In the genomic region with DNA sequence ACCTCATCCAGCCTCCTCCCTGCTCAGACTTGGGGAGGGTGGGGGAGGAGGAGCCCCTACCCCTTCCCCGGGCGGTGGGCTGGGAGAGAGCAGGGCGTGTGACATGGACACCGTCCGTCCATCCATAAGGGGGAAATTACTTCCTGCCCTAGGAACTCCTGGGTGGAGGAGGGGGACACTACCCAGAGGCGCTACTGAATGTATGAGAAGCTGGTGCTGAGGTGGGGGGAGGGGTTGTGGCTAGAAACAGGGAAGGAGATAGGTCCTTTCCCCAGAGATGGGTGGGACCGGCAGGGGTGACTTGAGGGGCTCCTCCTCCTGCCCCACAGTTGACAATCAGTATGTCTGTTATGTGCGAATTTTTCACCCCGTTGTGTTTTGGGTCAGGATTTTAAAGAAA, we compare ENCODE assay signal across 9 mouse cellular contexts. TPM values are rescaled to one million over a fixed set of nuclear protein-coding genes. Genes with fewer than 3 reads are reported as not detected.
DNase-seq lines count a peak whose midpoint lies in the region; ATAC-seq and TF ChIP-seq lines count a peak whose summit lies in the region.
"Had no signal": no experiment of that assay in that cellular context is flagged by ENCODE, and none has a peak within 500 bp of the region (broad histone marks: within the 10 kb centered on the region; RNA-seq: fewer than 3 reads in every experiment).

No protein-coding gene starts in this region.

- no peak overlapping the region; the same call in 1 of the 2 replicates for H3K27ac ChIP-seq in MEL (ENCODE audit: control insufficient read depth, low read depth, low read length)
- H3K27ac ChIP-seq in embryonic facial prominence, embryonic 11.5 days (replicated peaks; ENCODE audit: low read depth, low read length), result no peak overlapping the region
- peak overlapping the region; percentile 95 for H3K27ac ChIP-seq in heart, embryonic 15.5 days
- H3K27ac ChIP-seq in limb, embryonic 12.5 days, result no peak overlapping the region
- H3K27ac ChIP-seq in midbrain, postnatal 0 days (ENCODE audit: low read depth, low read length), result no peak overlapping the region; the same call in 1 of the 2 replicates

- no peak for TF ChIP-seq POLR2A in MEL (IDR thresholded peaks at IDR 0.05; ENCODE audit: control insufficient read depth in 1 of 2, insufficient read depth in 1 of 2, low read depth in 1 of 2, low read length in 2 of 2, poor library complexity in 1 of 2)

- TF ChIP-seq RAD21 in MEL (IDR thresholded peaks at IDR 0.05; ENCODE audit: low read depth, low read length), result no peak

- no peaks in the 10 kb centered on the region for H3K27me3 ChIP-seq in MEL (ENCODE audit: control insufficient read depth in 1 of 2, insufficient read depth in 2 of 2, low read length in 2 of 2)
- H3K27me3 ChIP-seq in embryonic facial prominence, embryonic 11.5 days (ENCODE audit: control insufficient read depth, insufficient read depth, low read length), result no peaks in the 10 kb centered on the region
- H3K27me3 ChIP-seq in heart, embryonic 15.5 days, result no peaks in the 10 kb centered on the region
- no peaks in the 10 kb centered on the region for H3K27me3 ChIP-seq in limb, embryonic 12.5 days
- no peaks in the 10 kb centered on the region for H3K27me3 ChIP-seq in midbrain, postnatal 0 days (ENCODE audit: insufficient read depth, low read length)
- H3K27me3 ChIP-seq: CH12.LX had no signal

- H3K4me3 ChIP-seq in MEL (ENCODE audit: control insufficient read depth in 1 of 2, insufficient read depth in 1 of 2, low read depth in 2 of 2, low read length in 2 of 2), result no peak overlapping the region
- H3K4me3 ChIP-seq in embryonic facial prominence, embryonic 11.5 days (ENCODE audit: low read depth, low read length), result no peak overlapping the region
- peak overlapping the region; percentile 42; the same call in 1 of the 2 replicates for H3K4me3 ChIP-seq in heart, embryonic 15.5 days
- H3K4me3 ChIP-seq in limb, embryonic 12.5 days (replicated peaks), result no peak overlapping the region
- no peak overlapping the region for H3K4me3 ChIP-seq in midbrain, postnatal 0 days (ENCODE audit: low read depth, low read length)

- 14% methylated on average over 9 of the region's 9 CpGs for WGBS in embryonic facial prominence, embryonic 11.5 days
- WGBS in heart, embryonic 15.5 days, result 17% methylated on average over 9 of the region's 9 CpGs
- 11% methylated on average over 8 of the region's 9 CpGs for WGBS in limb, embryonic 12.5 days
- 30% methylated on average over 9 of the region's 9 CpGs for WGBS in midbrain, postnatal 0 days

- ATAC-seq in embryonic facial prominence, embryonic 11.5 days (replicated peaks; ENCODE audit: insufficient number of reproducible peaks, low FRiP score, low TSS enrichment, low read depth), result 0 out of 2 replicates have a peak, but pooled peaks have one; percentile 17
- no peak; the same call in 1 of the 2 replicates for ATAC-seq in heart, embryonic 15.5 days (replicated peaks; ENCODE audit: insufficient number of reproducible peaks, insufficient read depth, low FRiP score, low read depth)
- ATAC-seq in limb, embryonic 12.5 days (ENCODE audit: insufficient number of reproducible peaks, insufficient read depth, low FRiP score, low TSS enrichment, low read depth), result no peak
- 0 out of 2 replicates have a peak, but pooled peaks have one; percentile 8 for ATAC-seq in midbrain, postnatal 0 days (ENCODE audit: low FRiP score)

- H3K4me2 ChIP-seq in embryonic facial prominence, embryonic 11.5 days (ENCODE audit: low read depth, low read length), result no peak overlapping the region
- peak overlapping the region; percentile 61 for H3K4me2 ChIP-seq in heart, embryonic 15.5 days
- peak overlapping the region; percentile 32; the same call in 1 of the 2 replicates for H3K4me2 ChIP-seq in limb, embryonic 12.5 days
- no peak overlapping the region for H3K4me2 ChIP-seq in midbrain, postnatal 0 days (ENCODE audit: low read depth, low read length, poor library complexity, severe bottlenecking)

- H3K79me2 ChIP-seq in MEL (ENCODE audit: control insufficient read depth, insufficient read depth, low read length, poor library complexity), result no peaks in the 10 kb centered on the region; the same call in 1 of the 2 replicates

- H3K9ac ChIP-seq in MEL (ENCODE audit: control insufficient read depth, low read depth, low read length, poor library complexity, severe bottlenecking), result peak overlapping the region; percentile 32; the same call in 1 of the 2 replicates
- H3K9ac ChIP-seq in embryonic facial prominence, embryonic 11.5 days (replicated peaks; ENCODE audit: low read length), result no peak overlapping the region
- H3K9ac ChIP-seq in heart, embryonic 15.5 days, result 0 out of 2 replicates have a peak overlapping the region, but pooled peaks have one; percentile 9
- H3K9ac ChIP-seq in limb, embryonic 12.5 days (replicated peaks), result peak overlapping the region; percentile 37; the same call in 1 of the 2 replicates
- no peak overlapping the region; the same call in 1 of the 2 replicates for H3K9ac ChIP-seq in midbrain, postnatal 0 days (replicated peaks; ENCODE audit: low read length, poor library complexity, severe bottlenecking)

- TF ChIP-seq EP300 in MEL (IDR thresholded peaks at IDR 0.05; ENCODE audit: low read depth in 1 of 2, low read length in 2 of 2), result no peak

- peaks cover 0 to 50% of the 10 kb centered on the region in 2 experiments; a peak in 2 of 4 replicates for H3K36me3 ChIP-seq in MEL (ENCODE audit: control insufficient read depth in 1 of 2, insufficient read depth in 2 of 2, low read length in 2 of 2)
- H3K36me3 ChIP-seq in embryonic facial prominence, embryonic 11.5 days (replicated peaks; ENCODE audit: control insufficient read depth, insufficient read depth, low read depth, low read length), result peaks cover 3% of the 10 kb centered on the region; the same call in 1 of the 2 replicates
- H3K36me3 ChIP-seq in heart, embryonic 15.5 days, result peaks cover 50% of the 10 kb centered on the region
- H3K36me3 ChIP-seq in limb, embryonic 12.5 days, result peaks cover 62% of the 10 kb centered on the region
- peaks cover 69% of the 10 kb centered on the region for H3K36me3 ChIP-seq in midbrain, postnatal 0 days (ENCODE audit: insufficient read depth, low read length)

- DNase-seq in gastrocnemius, adult 18-20 months (ENCODE audit: low spot score), result peak; percentile 58
- no peak for DNase-seq in gastrocnemius, postnatal 4 days (ENCODE audit: low spot score in 2 of 2)
- DNase-seq in MEL (ENCODE audit: low read depth, low spot score), result peak; percentile 95
- peak; percentile 58 for DNase-seq in embryonic facial prominence, embryonic 11.5 days (ENCODE audit: low spot score)
- peak; percentile 73 for DNase-seq in midbrain, postnatal 0 days (ENCODE audit: low spot score)
- no peak for DNase-seq in urinary bladder, postnatal 10 days (ENCODE audit: low spot score)

- no peak for TF ChIP-seq CTCF in MEL (IDR thresholded peaks at IDR 0.05 in 2 of 3, conservative IDR thresholded peaks at IDR 0.05 in 1 of 3; ENCODE audit: control insufficient read depth in 1 of 3, insufficient read depth in 1 of 3, low read depth in 2 of 3, low read length in 3 of 3, poor library complexity in 1 of 3, severe bottlenecking in 1 of 3)
- no peak for TF ChIP-seq CTCF in midbrain, postnatal 0 days (IDR thresholded peaks at IDR 0.05)

- no peaks in the 10 kb centered on the region for H3K9me3 ChIP-seq in MEL (replicated peaks; ENCODE audit: insufficient read depth, low read length)
- H3K9me3 ChIP-seq in embryonic facial prominence, embryonic 11.5 days (replicated peaks; ENCODE audit: control insufficient read depth, low read length), result no peaks in the 10 kb centered on the region
- no peaks in the 10 kb centered on the region for H3K9me3 ChIP-seq in heart, embryonic 15.5 days (replicated peaks)
- no peaks in the 10 kb centered on the region for H3K9me3 ChIP-seq in limb, embryonic 12.5 days
- no peaks in the 10 kb centered on the region for H3K9me3 ChIP-seq in midbrain, postnatal 0 days (ENCODE audit: low read length)

- H3K4me1 ChIP-seq in MEL (ENCODE audit: control insufficient read depth in 1 of 2, insufficient read depth in 2 of 2, low read length in 2 of 2), result peaks cover 31 to 57% of the 10 kb centered on the region in 2 experiments
- H3K4me1 ChIP-seq in embryonic facial prominence, embryonic 11.5 days (ENCODE audit: control insufficient read depth, insufficient read depth, low read length), result peaks cover 15% of the 10 kb centered on the region; the same call in 1 of the 2 replicates
- H3K4me1 ChIP-seq in heart, embryonic 15.5 days (replicated peaks), result peaks cover 92% of the 10 kb centered on the region
- H3K4me1 ChIP-seq in limb, embryonic 12.5 days (replicated peaks), result peaks cover 36% of the 10 kb centered on the region
- H3K4me1 ChIP-seq in midbrain, postnatal 0 days (ENCODE audit: insufficient read depth, low read length), result peaks cover 13% of the 10 kb centered on the region; the same call in 1 of the 2 replicates

RNA-seq across cellular contexts. Expression of a gene that starts 7.9 kb away (rescaled TPM):
- 100 to 1,000 TPM in 1 of 2 experiments, 10 to 100 TPM in 1; 74.0 to 126 TPM for total RNA-seq in gastrocnemius, adult 18-20 months (2021)
- total RNA-seq in gastrocnemius, postnatal 4 days (2021), result 10 to 100 TPM; 26.7 to 34.2 TPM
- 1.9 and 2.0 TPM in 2 replicates for total RNA-seq in MEL (2012; rRNA removed)
- 1 to 10 TPM in 1 of 2 experiments, not detected in 1; 5.6 TPM for polyA plus RNA-seq in MEL (2012; ENCODE audit: insufficient read depth in 1 of 2, insufficient read length in 2 of 2, low read depth in 1 of 2, low replicate concordance in 2 of 2, missing spikeins in 1 of 2)
- polyA plus RNA-seq in embryonic facial prominence, embryonic 11.5 days (2014; fragmentation: Nextera tagmentation; extraction: Ambion mirVana), result 0.69 and 1.2 TPM in 2 replicates
- 7.0 and 7.5 TPM in 2 replicates for polyA plus RNA-seq in heart, embryonic 15.5 days (2015; fragmentation: Nextera tagmentation; extraction: Ambion mirVana)
- 0.79 and 1.0 TPM in 2 replicates for polyA plus RNA-seq in limb, embryonic 12.5 days (2016; fragmentation: Nextera tagmentation; extraction: Ambion mirVana)
- total RNA-seq in midbrain, postnatal 0 days (2014; rRNA removed), result 7.1 and 11.0 TPM in 2 replicates
- 12.3 and 14.3 TPM in 2 replicates for polyA plus RNA-seq in midbrain, postnatal 0 days (2015; fragmentation: Nextera tagmentation; extraction: Ambion mirVana)

RNA-seq across cellular contexts. Expression of a gene that starts 26.8 kb away (rescaled TPM):
- 10 to 100 TPM; 78.3 to 85.2 TPM for total RNA-seq in gastrocnemius, adult 18-20 months (2021)
- 100 to 1,000 TPM; 225 TPM for total RNA-seq in gastrocnemius, postnatal 4 days (2021)
- 22.0 and 29.6 TPM in 2 replicates for total RNA-seq in MEL (2012; rRNA removed)
- 10 to 100 TPM in 1 of 2 experiments, not detected in 1; 50.9 TPM for polyA plus RNA-seq in MEL (2012; ENCODE audit: insufficient read depth in 1 of 2, insufficient read length in 2 of 2, low read depth in 1 of 2, low replicate concordance in 2 of 2, missing spikeins in 1 of 2)
- 19.7 and 20.3 TPM in 2 replicates for polyA plus RNA-seq in embryonic facial prominence, embryonic 11.5 days (2014; fragmentation: Nextera tagmentation; extraction: Ambion mirVana)
- 34.8 and 39.5 TPM in 2 replicates for polyA plus RNA-seq in heart, embryonic 15.5 days (2015; fragmentation: Nextera tagmentation; extraction: Ambion mirVana)
- 22.3 and 24.9 TPM in 2 replicates for polyA plus RNA-seq in limb, embryonic 12.5 days (2016; fragmentation: Nextera tagmentation; extraction: Ambion mirVana)
- total RNA-seq in midbrain, postnatal 0 days (2014; rRNA removed), result 774 and 843 TPM in 2 replicates
- polyA plus RNA-seq in midbrain, postnatal 0 days (2015; fragmentation: Nextera tagmentation; extraction: Ambion mirVana), result 165 and 182 TPM in 2 replicates

RNA-seq across cellular contexts. Expression of a gene that starts 28.0 kb away (rescaled TPM):
- total RNA-seq in gastrocnemius, adult 18-20 months (2021), result 10 to 100 TPM; 50.5 to 56.4 TPM
- 10 to 100 TPM; 79.3 to 83.9 TPM for total RNA-seq in gastrocnemius, postnatal 4 days (2021)
- 35.0 and 37.1 TPM in 2 replicates for total RNA-seq in MEL (2012; rRNA removed)
- 10 to 100 TPM in 1 of 2 experiments, not detected in 1; 49.4 TPM for polyA plus RNA-seq in MEL (2012; ENCODE audit: insufficient read depth in 1 of 2, insufficient read length in 2 of 2, low read depth in 1 of 2, low replicate concordance in 2 of 2, missing spikeins in 1 of 2)
- polyA plus RNA-seq in embryonic facial prominence, embryonic 11.5 days (2014; fragmentation: Nextera tagmentation; extraction: Ambion mirVana), result 20.2 and 22.0 TPM in 2 replicates
- polyA plus RNA-seq in heart, embryonic 15.5 days (2015; fragmentation: Nextera tagmentation; extraction: Ambion mirVana), result 15.5 and 17.2 TPM in 2 replicates
- 32.7 and 35.3 TPM in 2 replicates for polyA plus RNA-seq in limb, embryonic 12.5 days (2016; fragmentation: Nextera tagmentation; extraction: Ambion mirVana)
- 88.3 and 107 TPM in 2 replicates for total RNA-seq in midbrain, postnatal 0 days (2014; rRNA removed)
- 22.3 and 25.8 TPM in 2 replicates for polyA plus RNA-seq in midbrain, postnatal 0 days (2015; fragmentation: Nextera tagmentation; extraction: Ambion mirVana)

RNA-seq across cellular contexts. Expression of a gene that starts 37.4 kb away (rescaled TPM):
- 10 to 100 TPM; 14.0 to 15.6 TPM for total RNA-seq in gastrocnemius, adult 18-20 months (2021)
- total RNA-seq in gastrocnemius, postnatal 4 days (2021), result 10 to 100 TPM; 28.3 to 31.6 TPM
- 18.2 and 20.9 TPM in 2 replicates for total RNA-seq in MEL (2012; rRNA removed)
- polyA plus RNA-seq in MEL (2012; ENCODE audit: insufficient read depth in 1 of 2, insufficient read length in 2 of 2, low read depth in 1 of 2, low replicate concordance in 2 of 2, missing spikeins in 1 of 2), result 10 to 100 TPM; 58.6 to 61.0 TPM
- polyA plus RNA-seq in embryonic facial prominence, embryonic 11.5 days (2014; fragmentation: Nextera tagmentation; extraction: Ambion mirVana), result 41.9 and 44.3 TPM in 2 replicates
- 21.3 and 27.6 TPM in 2 replicates for polyA plus RNA-seq in heart, embryonic 15.5 days (2015; fragmentation: Nextera tagmentation; extraction: Ambion mirVana)
- 48.1 and 54.1 TPM in 2 replicates for polyA plus RNA-seq in limb, embryonic 12.5 days (2016; fragmentation: Nextera tagmentation; extraction: Ambion mirVana)
- total RNA-seq in midbrain, postnatal 0 days (2014; rRNA removed), result 29.4 and 32.2 TPM in 2 replicates
- polyA plus RNA-seq in midbrain, postnatal 0 days (2015; fragmentation: Nextera tagmentation; extraction: Ambion mirVana), result 34.0 and 39.7 TPM in 2 replicates

RNA-seq across cellular contexts. Expression of a gene that starts 38.0 kb away (rescaled TPM):
- 10 to 100 TPM; 48.1 to 53.3 TPM for total RNA-seq in gastrocnemius, adult 18-20 months (2021)
- 10 to 100 TPM; 47.8 to 58.0 TPM for total RNA-seq in gastrocnemius, postnatal 4 days (2021)
- 37.5 and 41.4 TPM in 2 replicates for total RNA-seq in MEL (2012; rRNA removed)
- polyA plus RNA-seq in MEL (2012; ENCODE audit: insufficient read depth in 1 of 2, insufficient read length in 2 of 2, low read depth in 1 of 2, low replicate concordance in 2 of 2, missing spikeins in 1 of 2), result 10 to 100 TPM in 1 of 2 experiments, not detected in 1; 89.8 TPM
- 54.8 and 55.1 TPM in 2 replicates for polyA plus RNA-seq in embryonic facial prominence, embryonic 11.5 days (2014; fragmentation: Nextera tagmentation; extraction: Ambion mirVana)
- 33.5 and 43.0 TPM in 2 replicates for polyA plus RNA-seq in heart, embryonic 15.5 days (2015; fragmentation: Nextera tagmentation; extraction: Ambion mirVana)
- polyA plus RNA-seq in limb, embryonic 12.5 days (2016; fragmentation: Nextera tagmentation; extraction: Ambion mirVana), result 74.4 and 79.3 TPM in 2 replicates
- 66.6 and 81.2 TPM in 2 replicates for total RNA-seq in midbrain, postnatal 0 days (2014; rRNA removed)
- 52.2 and 59.8 TPM in 2 replicates for polyA plus RNA-seq in midbrain, postnatal 0 days (2015; fragmentation: Nextera tagmentation; extraction: Ambion mirVana)

Comparison
In these comparisons a context has a peak if more than half of its experiments do, and no peak if none do; other contexts are left out.
1. DNase-seq: peak in gastrocnemius, adult 18-20 months (single experiment), MEL (single experiment), embryonic facial prominence, embryonic 11.5 days (single experiment) and midbrain, postnatal 0 days (single experiment); none in gastrocnemius, postnatal 4 days (0 of 2) and urinary bladder, postnatal 10 days (single experiment).
2. H3K9ac ChIP-seq: peak in MEL (single experiment), heart, embryonic 15.5 days (single experiment) and limb, embryonic 12.5 days (single experiment); none in embryonic facial prominence, embryonic 11.5 days (single experiment) and midbrain, postnatal 0 days (single experiment).
3. ATAC-seq: peak in embryonic facial prominence, embryonic 11.5 days (single experiment) and midbrain, postnatal 0 days (single experiment); none in heart, embryonic 15.5 days (single experiment) and limb, embryonic 12.5 days (single experiment).
4. H3K4me2 ChIP-seq: peak in heart, embryonic 15.5 days (single experiment) and limb, embryonic 12.5 days (single experiment); none in embryonic facial prominence, embryonic 11.5 days (single experiment) and midbrain, postnatal 0 days (single experiment).